Mouse (Mus musculus): ENCODE results near the gene Tubd1.

GRCm38 (mm10) chr11:86586868-86587792 is 42.3 kb downstream of the Tubd1 start:
- TF ChIP-seq CTCF (IDR thresholded peaks at IDR 0.05; ENCODE audit: control insufficient read depth, insufficient read depth, insufficient read length): no peak
- TF ChIP-seq MAX (IDR thresholded peaks at IDR 0.05): peak; percentile 40
- TF ChIP-seq CEBPB (IDR thresholded peaks at IDR 0.05; ENCODE audit: low read depth): peak; percentile 59
